Mouse (Mus musculus) mammary gland, adult 2 months (tissue): Measurements from ENCODE around the gene Cars. TPM values are rescaled to one million over a fixed set of nuclear protein-coding genes. Genes with fewer than 3 reads are reported as not detected.

Experiments used
- polyA plus RNA-seq: library from polyadenylated mRNA; depleted of rRNA; stranded (reverse); fragments of >200 nt; gene quantifications from 2 replicates; pipeline ENCODE4 v1.2.3, GENCODE M21; 2012; ENCODE audit warnings: low replicate concordance; rRNA removed

Cars gene
- polyA plus RNA-seq: 13.8 and 18.8 TPM in 2 replicates

DNA sequence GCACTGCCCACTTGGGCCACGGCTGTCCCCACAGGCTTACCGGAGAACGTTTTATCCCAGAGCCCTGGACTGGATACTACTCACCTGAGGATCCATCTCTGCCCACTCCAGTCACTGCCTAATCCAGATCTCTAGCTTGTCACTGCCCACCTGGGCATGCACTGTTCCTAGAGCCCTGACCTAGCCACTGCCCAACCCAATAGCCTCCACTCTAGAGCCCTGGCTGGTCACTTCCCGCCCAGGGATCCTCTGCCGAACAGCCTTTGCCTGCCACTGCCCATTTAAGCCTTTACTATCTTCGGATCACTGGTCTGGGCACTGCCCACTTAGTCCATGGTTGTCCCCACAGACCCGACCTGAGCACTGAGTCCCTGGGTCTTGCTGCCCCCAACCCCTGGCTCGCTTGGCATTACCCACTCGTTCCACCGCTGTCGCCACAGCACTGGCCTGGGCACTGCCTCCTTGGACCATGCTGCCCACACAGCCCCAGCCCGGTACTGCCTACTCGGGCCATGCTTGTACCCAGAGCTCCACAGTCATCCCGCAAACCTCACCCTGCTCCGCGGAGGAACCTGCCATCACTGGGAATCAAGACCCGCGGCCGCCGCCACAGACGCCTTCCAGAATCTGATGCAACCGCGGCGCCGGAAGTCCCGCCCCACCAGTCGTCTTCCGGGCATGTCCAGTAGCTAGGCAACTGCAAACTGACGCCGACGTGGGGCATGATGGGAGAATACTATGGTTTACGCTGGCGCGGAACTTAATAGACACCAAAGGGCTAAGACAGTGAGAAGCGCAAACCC lies at the start of gene Cars:
Cars (minus strand) TSS at position 663 of the 803 bp plus-strand sequence.

GRCm38 (mm10) chr7:143649034-143649768 lies 49.3 kb upstream of the Cars start, which contains the start of gene Tnfrsf22:
Gene Tnfrsf22, minus strand, starts transcription at chr7:143649661.

DNA sequence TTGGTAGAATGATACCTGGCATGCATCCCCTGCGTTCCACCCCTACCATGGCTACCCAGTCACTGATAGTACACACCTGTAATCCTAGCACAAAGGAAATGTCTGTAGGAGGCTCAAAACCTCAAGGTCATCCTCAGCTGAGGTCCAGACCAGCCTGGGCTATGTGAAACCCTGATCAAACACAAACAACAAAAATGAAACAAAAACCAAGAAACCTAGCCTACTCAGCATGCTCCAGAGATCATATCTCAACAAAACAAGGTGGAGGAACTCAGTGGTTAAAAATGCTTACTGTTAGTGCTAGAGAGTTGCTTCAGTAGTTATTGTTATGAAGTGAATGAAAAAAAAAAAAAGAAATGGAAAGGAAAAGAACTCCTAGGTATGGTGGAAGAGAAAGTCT lies 28.6 kb upstream of the Cars start, which contains the start of gene Tnfrsf26:
Tnfrsf26 (minus strand) TSS at position 183 of the 400 bp plus-strand sequence.

GRCm38 (mm10) chr7:143548976-143549457 lies 50.9 kb downstream of the Cars start, which contains the start of gene Nap1l4:
Gene Nap1l4, minus strand, starts transcription at chr7:143549106.

Other genes starting within 250 kb of the Cars start
- gene Cdkn1c, start 139.0 kb downstream of the Cars start, polyA plus RNA-seq: 25.1 and 47.4 TPM in 2 replicates
- 24.3 and 28.4 TPM in 2 replicates for gene Slc22a18, start 126.4 kb downstream of the Cars start, polyA plus RNA-seq
- gene Phlda2, start 96.9 kb downstream of the Cars start, polyA plus RNA-seq: 1.0 and 3.1 TPM in 2 replicates
- gene Nap1l4, start 51.0 kb downstream of the Cars start, polyA plus RNA-seq: 53.5 and 86.4 TPM in 2 replicates
- 1.9 and 3.2 TPM in 2 replicates for gene Tnfrsf26, start 28.6 kb upstream of the Cars start, polyA plus RNA-seq
- 7.2 and 11.7 TPM in 2 replicates for gene Tnfrsf22, start 49.6 kb upstream of the Cars start, polyA plus RNA-seq
- 4.9 and 20.3 TPM in 2 replicates for gene Tnfrsf23, start 85.8 kb upstream of the Cars start, polyA plus RNA-seq
- gene Osbpl5, start 156.9 kb upstream of the Cars start, polyA plus RNA-seq: 53.3 and 62.2 TPM in 2 replicates
- gene Mrgprg, start 166.9 kb upstream of the Cars start, polyA plus RNA-seq: 8.0 and 20.9 TPM in 2 replicates
- gene Mrgpre, start 184.4 kb upstream of the Cars start, polyA plus RNA-seq: 3.9 and 6.4 TPM in 2 replicates
- gene Nadsyn1, start 222.8 kb upstream of the Cars start, polyA plus RNA-seq: 12.9 and 14.7 TPM in 2 replicates
- 93.1 and 118 TPM in 2 replicates for gene Dhcr7, start 223.1 kb upstream of the Cars start, polyA plus RNA-seq